Mouse (Mus musculus): ENCODE results near the gene Sycp2. TPM values are rescaled to one million over a fixed set of nuclear protein-coding genes. Genes with fewer than 3 reads are reported as not detected.
"Not testable (repeated sequence)": the region's sequence is repeated elsewhere in the genome, so short reads cannot be mapped to it uniquely, and the experiment has no call there.

Gene Sycp2
- polyA plus RNA-seq, 1 experiment from 2014 or later, result not detected

- Histone ChIP-seq H3K9ac (no peak overlapping the region), H3K36me3 (peaks cover 3% of the 10 kb centered on the region), H3K4me3 (no peak overlapping the region), H3K9me3 (replicated peaks) (no peaks in the 10 kb centered on the region), H3K4me2 (peak overlapping the region; percentile 77; the same call in 1 of the 2 replicates), H3K27me3 (replicated peaks) (peaks cover 44% of the 10 kb centered on the region), H3K27ac (no peak overlapping the region), H3K4me1 (peaks cover 42% of the 10 kb centered on the region)
- 57% methylated on average over 13 of the region's 13 CpGs for WGBS (ENCODE audit: insufficient replicate concordance)
- ATAC-seq, result no peak
Observed at GRCm38 (mm10) chr2:178413081-178413480, 5.6 kb upstream of the Sycp2 start.

GRCm38 (mm10) chr2:178412598-178412997 lies 5.1 kb upstream of the Sycp2 start:
- no peak overlapping the region for H3K9ac ChIP-seq
- H3K9me3 ChIP-seq (replicated peaks), result peaks cover 1% of the 10 kb centered on the region; the same call in 1 of the 2 replicates
- H3K4me2 ChIP-seq, result no peak overlapping the region
- H3K4me1 ChIP-seq, result peaks cover 41% of the 10 kb centered on the region
- H3K36me3 ChIP-seq, result no peaks in the 10 kb centered on the region
- H3K27me3 ChIP-seq (replicated peaks), result peaks cover 44% of the 10 kb centered on the region
- no peak overlapping the region for H3K27ac ChIP-seq
- no peak for ATAC-seq
- H3K4me3 ChIP-seq, result no peak overlapping the region
- 56% methylated on average over 6 of the region's 6 CpGs for WGBS (ENCODE audit: insufficient replicate concordance)

- 64% methylated on average over 6 of the region's 6 CpGs for WGBS (ENCODE audit: insufficient replicate concordance)
- ATAC-seq, result no peak
- Histone ChIP-seq H3K9ac (no peak overlapping the region), H3K36me3 (no peaks in the 10 kb centered on the region), H3K9me3 (replicated peaks) (peaks cover 5% of the 10 kb centered on the region; the same call in 1 of the 2 replicates), H3K4me1 (peaks cover 19% of the 10 kb centered on the region), H3K27ac (no peak overlapping the region), H3K4me2 (no peak overlapping the region), H3K4me3 (no peak overlapping the region), H3K27me3 (replicated peaks) (peaks cover 40% of the 10 kb centered on the region)
Observed at GRCm38 (mm10) chr2:178410286-178410685, 2.8 kb upstream of the Sycp2 start.

- no peak for ATAC-seq
- no peak overlapping the region for H3K27ac ChIP-seq
- H3K27me3 ChIP-seq (replicated peaks), result peaks cover 27% of the 10 kb centered on the region
- no peak overlapping the region for H3K4me2 ChIP-seq
- H3K9ac ChIP-seq, result no peak overlapping the region
- 22% methylated on average over 1 of the region's 1 CpGs for WGBS (ENCODE audit: insufficient replicate concordance)
- H3K4me1 ChIP-seq, result peaks cover 8% of the 10 kb centered on the region
- peaks cover 5% of the 10 kb centered on the region; the same call in 1 of the 2 replicates for H3K9me3 ChIP-seq (replicated peaks)
- H3K4me3 ChIP-seq, result no peak overlapping the region
- H3K36me3 ChIP-seq, result no peaks in the 10 kb centered on the region
Observed at GRCm38 (mm10) chr2:178409024-178409423, 1.5 kb upstream of the Sycp2 start.

GRCm38 (mm10) chr2:178342597-178342996 lies 64.9 kb downstream of the Sycp2 start:
- ATAC-seq, result no peak
- 57% methylated on average over 4 of the region's 4 CpGs for WGBS (ENCODE audit: insufficient replicate concordance)
- Histone ChIP-seq H3K9ac (no peak overlapping the region), H3K4me2 (no peak overlapping the region), H3K27me3 (replicated peaks) (no peaks in the 10 kb centered on the region), H3K4me3 (no peak overlapping the region), H3K27ac (no peak overlapping the region), H3K9me3 (replicated peaks) (no peaks in the 10 kb centered on the region), H3K4me1 (no peaks in the 10 kb centered on the region), H3K36me3 (no peaks in the 10 kb centered on the region)

- not testable (repeated sequence) for H3K4me3 ChIP-seq; H3K9ac ChIP-seq; ATAC-seq; H3K9me3 ChIP-seq (replicated peaks); H3K4me2 ChIP-seq; H3K27me3 ChIP-seq (replicated peaks); H3K4me1 ChIP-seq; H3K27ac ChIP-seq; H3K36me3 ChIP-seq
Observed at GRCm38 (mm10) chr2:178342105-178342504, 65.4 kb downstream of the Sycp2 start.

- H3K27me3 ChIP-seq (replicated peaks), result no peaks in the 10 kb centered on the region
- H3K36me3 ChIP-seq, result no peaks in the 10 kb centered on the region
- no peak overlapping the region for H3K9ac ChIP-seq
- H3K4me2 ChIP-seq, result no peak overlapping the region
- H3K4me1 ChIP-seq, result no peaks in the 10 kb centered on the region
- H3K9me3 ChIP-seq (replicated peaks), result no peaks in the 10 kb centered on the region
- no peak overlapping the region for H3K4me3 ChIP-seq
- 0% methylated on average over 2 of the region's 2 CpGs for WGBS (ENCODE audit: insufficient replicate concordance)
- no peak overlapping the region for H3K27ac ChIP-seq
- ATAC-seq, result no peak
Observed at GRCm38 (mm10) chr2:178339044-178339443, 68.4 kb downstream of the Sycp2 start.

GRCm38 (mm10) chr2:178337878-178338277 lies 69.6 kb downstream of the Sycp2 start:
- H3K27ac ChIP-seq, result no peak overlapping the region
- no peak overlapping the region for H3K4me2 ChIP-seq
- H3K27me3 ChIP-seq (replicated peaks), result no peaks in the 10 kb centered on the region
- WGBS (ENCODE audit: insufficient replicate concordance), result 24% methylated on average over 1 of the region's 1 CpGs
- H3K4me3 ChIP-seq, result no peak overlapping the region
- ATAC-seq, result no peak
- H3K4me1 ChIP-seq, result no peaks in the 10 kb centered on the region
- H3K36me3 ChIP-seq, result no peaks in the 10 kb centered on the region
- no peak overlapping the region for H3K9ac ChIP-seq
- no peaks in the 10 kb centered on the region for H3K9me3 ChIP-seq (replicated peaks)

GRCm38 (mm10) chr2:178329986-178330385 lies 77.5 kb downstream of the Sycp2 start:
- Histone ChIP-seq H3K27me3 (replicated peaks) (no peaks in the 10 kb centered on the region), H3K4me2 (no peak overlapping the region), H3K27ac (no peak overlapping the region), H3K4me1 (no peaks in the 10 kb centered on the region), H3K36me3 (no peaks in the 10 kb centered on the region), H3K4me3 (no peak overlapping the region), H3K9me3 (replicated peaks) (no peaks in the 10 kb centered on the region), H3K9ac (no peak overlapping the region)
- 43% methylated on average over 1 of the region's 1 CpGs for WGBS (ENCODE audit: insufficient replicate concordance)
- ATAC-seq, result no peak

- ATAC-seq, result no peak
- H3K36me3 ChIP-seq, result no peaks in the 10 kb centered on the region
- H3K4me1 ChIP-seq, result no peaks in the 10 kb centered on the region
- H3K9me3 ChIP-seq (replicated peaks), result no peaks in the 10 kb centered on the region
- no peak overlapping the region for H3K4me2 ChIP-seq
- H3K9ac ChIP-seq, result no peak overlapping the region
- no peak overlapping the region for H3K4me3 ChIP-seq
- 64% methylated on average over 5 of the region's 5 CpGs for WGBS (ENCODE audit: insufficient replicate concordance)
- H3K27me3 ChIP-seq (replicated peaks), result no peaks in the 10 kb centered on the region
- no peak overlapping the region for H3K27ac ChIP-seq
Observed at GRCm38 (mm10) chr2:178329551-178329950, 77.9 kb downstream of the Sycp2 start.

GRCm38 (mm10) chr2:178327466-178328040 lies 79.9 kb downstream of the Sycp2 start:
- 14% methylated on average over 12 of the region's 12 CpGs for WGBS (ENCODE audit: insufficient replicate concordance)
- H3K4me3 ChIP-seq, result no peak overlapping the region
- no peaks in the 10 kb centered on the region for H3K4me1 ChIP-seq
- no peak overlapping the region for H3K9ac ChIP-seq
- H3K27ac ChIP-seq, result no peak overlapping the region
- no peak overlapping the region for H3K4me2 ChIP-seq
- no peaks in the 10 kb centered on the region for H3K9me3 ChIP-seq (replicated peaks)
- peak; percentile 76 for ATAC-seq
- no peaks in the 10 kb centered on the region for H3K36me3 ChIP-seq
- H3K27me3 ChIP-seq (replicated peaks), result no peaks in the 10 kb centered on the region

- WGBS (ENCODE audit: insufficient replicate concordance), result 28% methylated on average over 5 of the region's 5 CpGs
- Histone ChIP-seq H3K27me3 (replicated peaks) (no peaks in the 10 kb centered on the region), H3K36me3 (no peaks in the 10 kb centered on the region), H3K27ac (no peak overlapping the region), H3K4me1 (no peaks in the 10 kb centered on the region), H3K4me2 (no peak overlapping the region), H3K9me3 (replicated peaks) (no peaks in the 10 kb centered on the region), H3K4me3 (no peak overlapping the region), H3K9ac (no peak overlapping the region)
- ATAC-seq, result 0 out of 2 replicates have a peak, but pooled peaks have one; percentile 2
Observed at GRCm38 (mm10) chr2:178326750-178327465, 80.6 kb downstream of the Sycp2 start.
